Mouse (Mus musculus) embryonic facial prominence, embryonic 15.5 days (tissue): ENCODE measurements around the gene Scimp. TPM values are rescaled to one million over a fixed set of nuclear protein-coding genes. Genes with fewer than 3 reads are reported as not detected.

ENCODE experiments used
- ATAC-seq: fragments of 200-750 bp; cut with Nextera tagmentation; 2 replicates; pipeline ENCODE4 v1.8.0; 2017; ENCODE audit warnings: low read depth, moderate TSS enrichment; ENCODE audit not compliant: insufficient number of reproducible peaks, low FRiP score, low TSS enrichment
- H3K27ac ChIP-seq: fragments of 300-500 bp; sonication (generic); replicated peaks from 2 replicates; pipeline ENCODE4 v1.5.1; 2015; ENCODE audit warnings: mild to moderate bottlenecking, inconsistent platforms
- H3K27me3 ChIP-seq: fragments of 300-500 bp; sonication (generic); 2 replicates; pipeline ENCODE4 v1.6.1; 2015; ENCODE audit warnings: inconsistent platforms
- H3K36me3 ChIP-seq: fragments of 300-500 bp; sonication (generic); 2 replicates; pipeline ENCODE4 v1.6.1; 2015; ENCODE audit warnings: mild to moderate bottlenecking, inconsistent platforms
- H3K4me1 ChIP-seq: fragments of 300-500 bp; sonication (generic); 2 replicates; pipeline ENCODE4 v1.6.1; 2015; ENCODE audit warnings: inconsistent platforms
- H3K4me2 ChIP-seq: fragments of 300-500 bp; sonication (generic); replicated peaks from 2 replicates; pipeline ENCODE4 v1.6.1; 2015; ENCODE audit warnings: mild to moderate bottlenecking, inconsistent platforms
- H3K4me3 ChIP-seq: fragments of 300-500 bp; sonication (generic); replicated peaks from 2 replicates; pipeline ENCODE4 v1.5.1; 2015; ENCODE audit warnings: mild to moderate bottlenecking, inconsistent platforms
- H3K9ac ChIP-seq: fragments of 300-500 bp; sonication (generic); 2 replicates; pipeline ENCODE4 v1.6.1; 2015; ENCODE audit warnings: inconsistent platforms
- H3K9me3 ChIP-seq: fragments of 300-500 bp; sonication (generic); replicated peaks from 2 replicates; pipeline ENCODE4 v1.6.1; 2016; ENCODE audit warnings: inconsistent platforms
- WGBS: fragments of 180-500 bp; shearing (Covaris S2); methylation state at CpG from one replicate; pipeline ENCODE4 v1.1.7; 2015; 5-methylcytosine and 5-hydroxymethylcytosine counted together
- microRNA-seq: library from miRNA; unstranded; fragments of <30 nt; microRNA quantifications from one replicate; pipeline ENCODE4, GENCODE M21; 2016; ENCODE audit warnings: borderline number of aligned reads
- polyA plus RNA-seq: library from polyadenylated mRNA; unstranded; fragments of >200 nt; fragmentation: Nextera tagmentation; extraction: Ambion mirVana; gene quantifications from 2 replicates; pipeline ENCODE4 v1.2.1, GENCODE M21; 2015

Gene Scimp
- polyA plus RNA-seq, 1 experiment from 2014 or later, result not detected

DNA sequence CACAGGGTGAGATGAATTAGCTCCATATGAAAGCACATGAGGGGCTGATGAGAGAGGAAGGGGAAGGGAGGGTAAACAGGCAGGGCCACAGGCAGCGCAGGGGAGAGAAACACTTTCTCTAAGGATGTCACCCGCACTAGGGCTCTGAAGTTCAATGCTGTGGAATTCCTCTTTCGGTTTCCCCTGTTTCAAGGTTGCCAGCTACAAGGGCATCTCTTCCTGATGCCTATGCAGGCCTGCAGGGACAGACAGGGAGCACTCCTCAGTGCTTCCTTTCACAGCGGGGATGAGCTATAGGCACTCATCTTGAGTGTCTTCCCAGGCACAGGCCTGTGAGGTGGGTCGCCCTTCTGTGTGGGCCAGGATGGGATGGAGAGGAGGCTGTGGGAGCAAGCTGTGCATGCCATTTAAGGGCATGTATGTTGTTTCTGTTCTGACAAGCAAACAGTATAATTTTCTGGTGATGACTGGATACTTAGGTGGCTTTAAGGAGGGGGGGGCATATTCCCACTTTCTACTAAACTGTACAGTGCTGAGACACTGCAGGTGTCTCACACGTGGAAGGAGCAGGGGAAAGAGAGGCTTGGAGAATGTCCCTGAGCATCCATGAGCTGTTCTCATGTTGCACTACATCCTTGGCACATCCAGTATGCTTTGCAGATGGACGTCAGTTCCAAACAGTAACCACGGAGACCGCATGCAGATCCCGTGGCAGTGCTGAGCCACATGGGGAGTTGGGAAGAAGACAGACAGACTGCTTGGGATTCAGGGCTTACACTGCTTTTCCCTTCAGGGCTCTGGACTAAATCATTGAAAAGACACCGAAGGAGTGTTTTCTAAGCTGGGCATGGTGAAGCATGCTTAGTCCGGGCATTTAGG is 69.6 kb downstream of the Scimp start:
- no peak for ATAC-seq

DNA sequence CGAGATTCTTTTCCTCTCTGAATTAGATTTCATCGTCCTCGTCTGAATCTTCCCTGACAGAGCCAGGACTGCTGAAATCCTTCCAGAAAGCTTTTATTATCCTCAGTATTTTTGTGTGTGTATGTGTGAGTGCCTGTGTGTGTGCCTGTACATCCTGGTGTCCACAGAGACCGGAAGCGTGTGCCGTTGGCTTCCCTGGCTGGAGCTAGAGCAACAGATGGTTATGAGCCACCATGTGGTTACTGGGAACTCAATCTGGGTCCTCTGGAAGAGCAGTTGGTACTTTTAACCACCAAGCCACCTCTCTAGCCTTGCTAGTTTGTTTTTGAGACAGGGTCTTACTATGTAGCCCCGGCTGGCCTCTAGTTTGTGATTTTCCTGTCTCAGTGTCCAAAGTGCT is 70.3 kb downstream of the Scimp start:
- H3K9me3 ChIP-seq, result no peaks in the 10 kb centered on the region
- 67% methylated on average over 7 of the region's 7 CpGs for WGBS

More for the DNA sequence above, 69.6 kb downstream of the Scimp start:
- Histone ChIP-seq H3K9me3 (no peaks in the 10 kb centered on the region), H3K9ac (no peak overlapping the region), H3K36me3 (no peaks in the 10 kb centered on the region), H3K4me1 (0 out of 2 replicates have a peak, but pooled peaks cover 4% of the 10 kb centered on the region), H3K27ac (no peak overlapping the region), H3K4me2 (no peak overlapping the region), H3K4me3 (no peak overlapping the region), H3K27me3 (no peaks in the 10 kb centered on the region)
- WGBS, result 67% methylated on average over 12 of the region's 12 CpGs

DNA sequence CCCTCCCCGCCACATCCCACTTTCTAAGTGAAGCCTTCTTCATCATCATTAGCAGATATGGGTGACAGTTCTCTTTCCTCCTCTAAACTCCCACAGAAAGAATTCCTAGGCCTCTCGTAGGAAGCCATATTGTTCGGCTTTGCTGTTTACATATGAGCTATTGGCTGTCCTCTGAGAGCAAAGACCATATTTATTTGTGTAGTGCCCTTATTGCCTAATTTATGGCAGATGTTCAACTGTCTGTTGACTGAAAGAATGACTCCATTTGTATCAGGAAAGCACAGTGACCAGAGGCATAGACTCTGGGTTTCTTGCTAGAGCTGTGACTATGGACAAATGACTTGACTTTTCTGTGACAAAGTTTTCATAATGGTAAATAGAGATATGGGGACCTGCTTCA is 70.8 kb downstream of the Scimp start:
- 78% methylated on average over 3 of the region's 3 CpGs for WGBS
- Histone ChIP-seq H3K9me3 (no peaks in the 10 kb centered on the region), H3K4me3 (no peak overlapping the region), H3K27ac (no peak overlapping the region), H3K27me3 (no peaks in the 10 kb centered on the region), H3K4me2 (no peak overlapping the region), H3K4me1 (0 out of 2 replicates have a peak, but pooled peaks cover 4% of the 10 kb centered on the region), H3K36me3 (no peaks in the 10 kb centered on the region), H3K9ac (no peak overlapping the region)
- no peak for ATAC-seq

More for the DNA sequence above, 70.3 kb downstream of the Scimp start:
- Histone ChIP-seq H3K4me3 (no peak overlapping the region), H3K9ac (no peak overlapping the region), H3K4me2 (no peak overlapping the region), H3K27me3 (no peaks in the 10 kb centered on the region), H3K27ac (no peak overlapping the region), H3K36me3 (no peaks in the 10 kb centered on the region), H3K4me1 (0 out of 2 replicates have a peak, but pooled peaks cover 4% of the 10 kb centered on the region)
- no peak for ATAC-seq

Small RNA genes lying within 50 kb of the gene (microRNA-seq; reads per million reads assigned to microRNA genes)
- not detected for gene Gm22760

Other genes with a start within 250 kb of the Scimp start
- 16.7 and 20.3 TPM in 2 replicates for gene Mink1, start 249.7 kb downstream of the Scimp start, polyA plus RNA-seq
- not detected in 2 replicates for gene 4930544D05Rik, start 196.7 kb downstream of the Scimp start, polyA plus RNA-seq
- 0.49 and 0.65 TPM in 2 replicates for gene Chrne, start 193.4 kb downstream of the Scimp start, polyA plus RNA-seq
- 0.23 and 0.32 TPM in 2 replicates for gene Gp1ba, start 173.5 kb downstream of the Scimp start, polyA plus RNA-seq
- gene Rnf167, start 165.4 kb downstream of the Scimp start, polyA plus RNA-seq, result 129 and 147 TPM in 2 replicates
- 171 and 176 TPM in 2 replicates for gene Slc25a11, start 165.1 kb downstream of the Scimp start, polyA plus RNA-seq
- gene Pfn1, start 157.9 kb downstream of the Scimp start, polyA plus RNA-seq, result 1,669 and 1,769 TPM in 2 replicates
- 81.9 and 112 TPM in 2 replicates for gene Eno3, start 155.4 kb downstream of the Scimp start, polyA plus RNA-seq
- 155 and 164 TPM in 2 replicates for gene Spag7, start 143.2 kb downstream of the Scimp start, polyA plus RNA-seq
- gene Camta2, start 124.5 kb downstream of the Scimp start, polyA plus RNA-seq, result 14.5 and 17.5 TPM in 2 replicates
- gene Inca1, start 112.4 kb downstream of the Scimp start, polyA plus RNA-seq, result 1.2 and 1.6 TPM in 2 replicates
- gene Kif1c, start 112.0 kb downstream of the Scimp start, polyA plus RNA-seq, result 4.7 and 5.9 TPM in 2 replicates
- 7.1 and 7.2 TPM in 2 replicates for gene Zfp3, start 48.4 kb downstream of the Scimp start, polyA plus RNA-seq
- 34.7 and 35.1 TPM in 2 replicates for gene Rabep1, start 32.2 kb upstream of the Scimp start, polyA plus RNA-seq
- gene Nup88, start 157.4 kb upstream of the Scimp start, polyA plus RNA-seq, result 115 and 119 TPM in 2 replicates
- gene Rpain, start 157.6 kb upstream of the Scimp start, polyA plus RNA-seq, result 77.1 and 78.6 TPM in 2 replicates
- gene C1qbp, start 170.4 kb upstream of the Scimp start, polyA plus RNA-seq, result 209 and 213 TPM in 2 replicates
- gene Dhx33, start 191.9 kb upstream of the Scimp start, polyA plus RNA-seq, result 16.5 and 17.7 TPM in 2 replicates
- gene Mis12, start 207.0 kb upstream of the Scimp start, polyA plus RNA-seq, result 42.3 TPM in 2 replicates
- gene Derl2, start 207.3 kb upstream of the Scimp start, polyA plus RNA-seq, result 40.5 and 43.5 TPM in 2 replicates
- gene 6330403K07Rik, start 220.9 kb upstream of the Scimp start, polyA plus RNA-seq, result 160 and 169 TPM in 2 replicates